Mouse (Mus musculus) CH12.LX (cell line): ENCODE measurements at regions not wholly inside any gene's neighbourhood (a gene's known extent, or its start where the extent isn't known, plus 50 kb on each side); places are given as distances from the start of the nearest gene placed in this dataset.

ENCODE experiments used
- DNase-seq: peaks from one replicate; pipeline ENCODE4 v3.0.0-alpha.2; 2013; ENCODE audit errors: extremely low read depth
- H3K27ac ChIP-seq: 2 replicates; pipeline ENCODE4 v1.5.1; 2012; ENCODE audit warnings: low read depth, mild to moderate bottlenecking, control low read depth, moderate library complexity; ENCODE audit not compliant: insufficient read depth
- H3K27me3 ChIP-seq: replicated peaks from 2 replicates; pipeline ENCODE3; 2012; ENCODE audit warnings: inconsistent platforms
- H3K36me3 ChIP-seq, 2 experiments: replicated peaks in 1 of 2; 2 replicates each; pipeline versions ENCODE3 to v1.6.1; 2012; ENCODE audit warnings: inconsistent platforms in 1 of 2, low read length in 1 of 2, mild to moderate bottlenecking in 1 of 2, mixed read lengths in 1 of 2, moderate library complexity in 1 of 2; ENCODE audit not compliant: control insufficient read depth in 1 of 2, insufficient read depth in 1 of 2
- H3K4me1 ChIP-seq, 2 experiments: 2 replicates each; pipeline ENCODE4 v1.6.1; 2012; ENCODE audit warnings: inconsistent platforms in 1 of 2, moderate library complexity in 1 of 2; ENCODE audit not compliant: insufficient read depth in 2 of 2, control insufficient read depth in 1 of 2
- H3K4me2 ChIP-seq: 2 replicates; pipeline ENCODE4 v1.6.1; 2012; ENCODE audit warnings: low read depth, mild to moderate bottlenecking, control low read depth; ENCODE audit not compliant: poor library complexity, insufficient read depth, severe bottlenecking
- H3K4me3 ChIP-seq, 3 experiments: fragments of 150-350 bp in 1 of 3; sonication (generic) in 1 of 3; replicated peaks in 1 of 3; 2 replicates each; pipeline versions ENCODE3 to v1.5.1; 2011 to 2012; ENCODE audit warnings: low read depth in 2 of 3, low read length in 2 of 3, mild to moderate bottlenecking in 2 of 3, moderate library complexity in 2 of 3, control low read depth in 1 of 3, improper control_type of control experiment in 1 of 3, inconsistent platforms in 1 of 3, mixed read lengths in 1 of 3; ENCODE audit not compliant: poor library complexity in 1 of 3
- H3K79me2 ChIP-seq: replicated peaks from 2 replicates; pipeline ENCODE4 v1.6.1; 2012; ENCODE audit warnings: mild to moderate bottlenecking, moderate library complexity; ENCODE audit not compliant: control insufficient read depth, poor library complexity, insufficient read depth, severe bottlenecking; ENCODE audit errors: extremely low read depth
- H3K9ac ChIP-seq: 2 replicates; pipeline ENCODE4 v1.6.1; 2012; ENCODE audit warnings: low read depth, mild to moderate bottlenecking, control low read depth, moderate library complexity; ENCODE audit not compliant: insufficient read depth
- H3K9me3 ChIP-seq: replicated peaks from 2 replicates; pipeline ENCODE3; 2012; ENCODE audit warnings: low read length, inconsistent platforms, mixed read lengths
- BHLHE40 ChIP-seq: IDR thresholded peaks from 2 replicates; pipeline ENCODE4 v1.6.1; 2011; ENCODE audit warnings: mild to moderate bottlenecking, low read depth, low read length, improper control_type of control experiment
- CHD1 ChIP-seq: IDR thresholded peaks from 2 replicates; pipeline ENCODE4 v1.6.1; 2012; ENCODE audit warnings: low read depth, low read length, improper control_type of control experiment, inconsistent platforms
- CHD2 ChIP-seq: IDR thresholded peaks from 2 replicates; pipeline ENCODE4 v1.6.1; 2011; ENCODE audit warnings: low read length, improper control_type of control experiment
- CTCF ChIP-seq, 2 experiments: IDR thresholded peaks in 1 of 2; conservative IDR thresholded peaks in 1 of 2; 2 replicates each; pipeline ENCODE4 v1.5.1; 2011 to 2012; ENCODE audit warnings: low read depth in 2 of 2, low read length in 2 of 2, improper control_type of control experiment in 1 of 2, inconsistent platforms in 1 of 2, mild to moderate bottlenecking in 1 of 2, moderate library complexity in 1 of 2
- ELF1 ChIP-seq: IDR thresholded peaks from 2 replicates; pipeline ENCODE4 v1.6.1; 2014; ENCODE audit warnings: low read depth, mild to moderate bottlenecking, inconsistent platforms, low read length, improper control_type of control experiment
- EP300 ChIP-seq: IDR thresholded peaks from 2 replicates; pipeline ENCODE4 v1.6.1; 2011; ENCODE audit warnings: low read length, improper control_type of control experiment
- IRF4 ChIP-seq: IDR thresholded peaks from 2 replicates; pipeline ENCODE4 v1.6.1; 2014; ENCODE audit warnings: low read depth, mild to moderate bottlenecking, inconsistent platforms, low read length, improper control_type of control experiment
- JUN ChIP-seq: IDR thresholded peaks from 2 replicates; pipeline ENCODE4 v1.6.1; 2011; ENCODE audit warnings: low read depth, mild to moderate bottlenecking, low read length, improper control_type of control experiment, moderate library complexity; ENCODE audit not compliant: insufficient read depth
- JUND ChIP-seq: conservative IDR thresholded peaks from 2 replicates; pipeline ENCODE4 v1.6.1; 2011; ENCODE audit warnings: low read depth, low read length, improper control_type of control experiment
- KAT2A ChIP-seq: IDR thresholded peaks from 2 replicates; pipeline ENCODE4 v1.6.1; 2012; ENCODE audit warnings: low read length, improper control_type of control experiment, inconsistent platforms; ENCODE audit not compliant: insufficient replicate concordance
- MAX ChIP-seq: IDR thresholded peaks from 2 replicates; pipeline ENCODE4 v1.6.1; 2011; ENCODE audit warnings: low read length, improper control_type of control experiment
- MAZ ChIP-seq: IDR thresholded peaks from 2 replicates; pipeline ENCODE4 v1.6.1; 2012; ENCODE audit warnings: low read depth, mild to moderate bottlenecking, inconsistent platforms, low read length, improper control_type of control experiment, moderate library complexity
- MEF2A ChIP-seq: IDR thresholded peaks from 2 replicates; pipeline ENCODE4 v1.6.1; 2014; ENCODE audit warnings: low read depth, mild to moderate bottlenecking, inconsistent platforms, low read length, improper control_type of control experiment, borderline replicate concordance
- MXI1 ChIP-seq: IDR thresholded peaks from 2 replicates; pipeline ENCODE4 v1.6.1; 2011; ENCODE audit warnings: mild to moderate bottlenecking, low read depth, low read length, improper control_type of control experiment
- MYC ChIP-seq: IDR thresholded peaks from 2 replicates; pipeline ENCODE4 v1.6.1; 2011; ENCODE audit warnings: low read depth, mild to moderate bottlenecking, improper control_type of control experiment, low read length
- NELFE ChIP-seq: IDR thresholded peaks from 2 replicates; pipeline ENCODE4 v1.6.1; 2011; ENCODE audit warnings: low read depth, low read length, improper control_type of control experiment
- NRF1 ChIP-seq: IDR thresholded peaks from 2 replicates; pipeline ENCODE4 v1.6.1; 2014; ENCODE audit warnings: low read depth, mild to moderate bottlenecking, inconsistent platforms, low read length, improper control_type of control experiment, moderate library complexity
- POLR2A ChIP-seq: IDR thresholded peaks from 2 replicates; pipeline ENCODE4 v1.6.1; 2011; ENCODE audit warnings: low read depth, mild to moderate bottlenecking, improper control_type of control experiment, low read length
- POLR2AphosphoS2 ChIP-seq: IDR thresholded peaks from 2 replicates; pipeline ENCODE4 v1.6.1; 2011; ENCODE audit warnings: low read depth, low read length, improper control_type of control experiment
- RAD21 ChIP-seq: IDR thresholded peaks from 2 replicates; pipeline ENCODE4 v1.6.1; 2011; ENCODE audit warnings: low read depth, mild to moderate bottlenecking, low read length, improper control_type of control experiment, moderate library complexity
- RCOR1 ChIP-seq: conservative IDR thresholded peaks from 2 replicates; pipeline ENCODE4 v1.6.1; 2012; ENCODE audit warnings: low read depth, mild to moderate bottlenecking, inconsistent platforms, low read length, improper control_type of control experiment
- SIN3A ChIP-seq: IDR thresholded peaks from 2 replicates; pipeline ENCODE4 v1.6.1; 2012; ENCODE audit warnings: low read length, improper control_type of control experiment, inconsistent platforms
- SMC3 ChIP-seq: IDR thresholded peaks from 2 replicates; pipeline ENCODE4 v1.6.1; 2011; ENCODE audit warnings: low read depth, low read length, improper control_type of control experiment
- TBP ChIP-seq: conservative IDR thresholded peaks from 2 replicates; pipeline ENCODE4 v1.6.1; 2011; ENCODE audit warnings: low read depth, low read length, improper control_type of control experiment
- TCF12 ChIP-seq: IDR thresholded peaks from 2 replicates; pipeline ENCODE4 v1.6.1; 2014; ENCODE audit warnings: low read depth, mild to moderate bottlenecking, inconsistent platforms, low read length, improper control_type of control experiment
- USF2 ChIP-seq: conservative IDR thresholded peaks from 2 replicates; pipeline ENCODE4 v1.6.1; 2011; ENCODE audit warnings: low read depth, low read length, improper control_type of control experiment
- ZC3H11A ChIP-seq: IDR thresholded peaks from 2 replicates; pipeline ENCODE4 v1.6.1; 2012; ENCODE audit warnings: low read depth, mild to moderate bottlenecking, inconsistent platforms, low read length, improper control_type of control experiment
- ZKSCAN1 ChIP-seq: IDR thresholded peaks from 2 replicates; pipeline ENCODE4 v1.6.1; 2012; ENCODE audit warnings: low read depth, inconsistent platforms, low read length, improper control_type of control experiment, borderline replicate concordance
- ZMIZ1 ChIP-seq: IDR thresholded peaks from 2 replicates; pipeline ENCODE4 v1.6.1; 2012; ENCODE audit warnings: low read depth, mild to moderate bottlenecking, inconsistent platforms, low read length, improper control_type of control experiment
- ZNF384 ChIP-seq: IDR thresholded peaks from 2 replicates; pipeline ENCODE4 v1.6.1; 2012; ENCODE audit warnings: low read depth, low read length, improper control_type of control experiment, inconsistent platforms
- dilution Hi-C: fragments of 300-500 bp; cut with MboI; formaldehyde crosslinking; loops from 2 replicates; pipeline ENCODE4 v1.14.3; 2020; ENCODE audit warnings: low sequenced_read_pairs; ENCODE audit not compliant: extremely low pct_unique_long_range_greater_than_20kb, extremely low pct_ligation_motif_present
- in situ Hi-C: fragments of 300-500 bp; cut with MboI; formaldehyde crosslinking; loops from 3 replicates; pipeline ENCODE4 v1.14.3; 2019; ENCODE audit warnings: low sequenced_read_pairs, low pct_ligation_motif_present, low pct_unique_long_range_greater_than_20kb, mixed read lengths

- in situ Hi-C loops, result loop anchor here (5.0 to 25.0 kb wide), 2 partner anchors 35 to 180 kb away; no protein-coding TSS in a partner anchor
- Histone ChIP-seq H3K4me1 (peaks cover 70 to 78% of the 10 kb centered on the region in 2 experiments), H3K9me3 (no peaks in the 10 kb centered on the region), H3K9ac (peak overlapping the region; percentile 51), H3K4me2 (peak overlapping the region; percentile 14), H3K27ac (peak overlapping the region; percentile 99), H3K79me2 (0 out of 2 replicates have a peak, but pooled peaks cover 5% of the 10 kb centered on the region), H3K27me3 (no peaks in the 10 kb centered on the region), H3K4me3 (peak overlapping the region in 1 of 3 experiments; percentile 0), H3K36me3 (peaks cover 19 to 68% of the 10 kb centered on the region in 2 experiments)
- TF ChIP-seq NELFE (peak; percentile 35), SMC3 (peak; percentile 83), POLR2A (0 out of 2 replicates have a peak, but pooled peaks have one; percentile 20), KAT2A (0 out of 2 replicates have a peak, but pooled peaks have one; percentile 53), POLR2AphosphoS2 (peak; percentile 96), MAX (no peak; the same call in 1 of the 2 replicates), MAZ (peak; percentile 97), CHD2 (peak; percentile 79), TCF12 (peak; percentile 71; the same call in 1 of the 2 replicates), RAD21 (peak; percentile 64), IRF4 (peak; percentile 59), RCOR1 (peak; percentile 39; the same call in 1 of the 2 replicates), CTCF (conservative IDR thresholded peaks at IDR 0.05 in 1 of 2, IDR thresholded peaks at IDR 0.05 in 1 of 2; ENCODE audit: low read depth in 2 of 2, low read length in 2 of 2) (peak in 1 of 2 experiments; percentile 77; a peak in 2 of 4 replicates), ZKSCAN1 (no peak), ZC3H11A (peak; percentile 24; the same call in 1 of the 2 replicates), ZNF384 (no peak), MEF2A (0 out of 2 replicates have a peak, but pooled peaks have one; percentile 39), ELF1 (peak; percentile 58), TBP (no peak), USF2 (no peak)
- dilution Hi-C loops, result no loop called here
- DNase-seq, result peak; percentile 73
Measured at GRCm38 (mm10) chr12:113257243-113257642, 71.5 kb downstream of the Tmem121 start.

- peaks cover 20% of the 10 kb centered on the region for H3K79me2 ChIP-seq
- no peaks in the 10 kb centered on the region for H3K27me3 ChIP-seq
- H3K4me3 ChIP-seq, result peak overlapping the region; percentile 42 to 59 (median 47)
- in situ Hi-C loops, result loop anchor here (5.0 to 25.0 kb wide), 2 partner anchors 37 to 178 kb away; no protein-coding TSS in a partner anchor
- H3K36me3 ChIP-seq, result peaks cover 19 to 74% of the 10 kb centered on the region in 2 experiments
- dilution Hi-C loops, result no loop called here
- DNase-seq, result no peak
- H3K4me2 ChIP-seq, result peak overlapping the region; percentile 52
- peak overlapping the region; percentile 99 for H3K27ac ChIP-seq
- H3K4me1 ChIP-seq, result peaks cover 58 to 66% of the 10 kb centered on the region in 2 experiments
- H3K9ac ChIP-seq, result peak overlapping the region; percentile 51
- H3K9me3 ChIP-seq, result no peaks in the 10 kb centered on the region
- no peak for TF ChIP-seq KAT2A
- no peak for TF ChIP-seq ZC3H11A
- no peak for TF ChIP-seq EP300
- no peak for TF ChIP-seq JUND
- no peak for TF ChIP-seq JUN
- TF ChIP-seq CHD1, result peak; percentile 92; the same call in 1 of the 2 replicates
- TF ChIP-seq POLR2AphosphoS2, result no peak
- no peak for TF ChIP-seq IRF4
- no peak for TF ChIP-seq MAX
- no peak for TF ChIP-seq MEF2A
- peak; percentile 37; the same call in 1 of the 2 replicates for TF ChIP-seq NELFE
- TF ChIP-seq POLR2A, result peak; percentile 18; the same call in 1 of the 2 replicates
- no peak for TF ChIP-seq TCF12
- TF ChIP-seq MYC, result no peak
- peak; percentile 11; the same call in 1 of the 2 replicates for TF ChIP-seq MXI1
- 0 out of 2 replicates have a peak, but pooled peaks have one; percentile 56 for TF ChIP-seq ZMIZ1
- TF ChIP-seq NRF1, result no peak
- TF ChIP-seq SIN3A, result peak; percentile 52; the same call in 1 of the 2 replicates
- no peak for TF ChIP-seq ZKSCAN1
- no peak for TF ChIP-seq SMC3
- TF ChIP-seq CTCF (conservative IDR thresholded peaks at IDR 0.05 in 1 of 2, IDR thresholded peaks at IDR 0.05 in 1 of 2; ENCODE audit: low read depth in 2 of 2, low read length in 2 of 2), result no peak
- no peak for TF ChIP-seq BHLHE40
Measured at GRCm38 (mm10) chr12:113259476-113259875, 73.7 kb downstream of the Tmem121 start.
